Mouse (Mus musculus): ENCODE data around the gene Pkdrej.

GRCm38 (mm10) chr15:85765022-85765421 lies 56.5 kb downstream of the Pkdrej start:
- TF ChIP-seq CTCF (IDR thresholded peaks at IDR 0.05; ENCODE audit: extremely low read depth, insufficient read depth, insufficient read length, insufficient replicate concordance) (no peak), POLR2A (IDR thresholded peaks at IDR 0.05; ENCODE audit: low read depth, low read length) (no peak)
